Mouse (Mus musculus) spleen, adult 12 weeks (tissue): ENCODE measurements around the gene Ndst4.

Experiments used
- DNase-seq: peaks from one replicate; pipeline ENCODE4 v3.0.0; 2022; ENCODE audit warnings: low spot score

The Ndst4 gene

GRCm38 (mm10) chr3:125734945-125735344 lies 331.1 kb downstream of the Ndst4 start:
- no peak for DNase-seq

- DNase-seq = no peak
Observed at GRCm38 (mm10) chr3:125744468-125745141, 340.7 kb downstream of the Ndst4 start.

GRCm38 (mm10) chr3:125745142-125745496 lies 341.2 kb downstream of the Ndst4 start:
- DNase-seq = no peak

GRCm38 (mm10) chr3:125746367-125746766 lies 342.5 kb downstream of the Ndst4 start:
- DNase-seq = no peak

DNA sequence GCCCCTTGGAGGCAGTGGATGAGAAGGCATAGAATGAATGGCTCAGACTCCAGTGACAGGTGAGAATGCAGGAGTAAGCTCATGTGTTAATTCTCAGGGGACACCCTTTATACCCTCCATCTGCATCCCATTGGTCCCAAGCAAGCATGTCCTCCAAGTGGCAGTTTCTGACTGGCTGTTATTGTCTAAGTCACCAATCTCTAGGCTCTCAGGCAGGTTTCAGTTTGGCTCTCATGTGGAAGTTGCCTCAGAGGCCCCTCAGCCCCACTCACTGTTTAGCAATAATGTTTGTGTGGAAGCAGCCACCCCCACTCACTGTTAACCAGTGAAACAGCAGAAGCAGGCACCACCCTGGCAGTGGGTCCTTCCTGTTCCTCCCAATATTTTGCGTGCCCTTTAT lies 353.0 kb downstream of the Ndst4 start:
- DNase-seq = no peak

- DNase-seq = no peak
Observed at GRCm38 (mm10) chr3:125760711-125761110, 356.8 kb downstream of the Ndst4 start.
